Mouse (Mus musculus): Measurements from ENCODE around the gene Mndal. TPM values are rescaled to one million over a fixed set of nuclear protein-coding genes. Genes with fewer than 3 reads are reported as not detected.
"Not testable (repeated sequence)": the region's sequence is repeated elsewhere in the genome, so short reads cannot be mapped to it uniquely, and the experiment has no call there.

Mndal gene
- polyA plus RNA-seq, 1 experiment, result 20.9 TPM

GRCm38 (mm10) chr1:173955071-173955796 lies 12.9 kb upstream of the Mndal start:
- Histone ChIP-seq H3K27me3 (ENCODE audit: control insufficient read depth, insufficient read depth, low read length) (no peaks in the 10 kb centered on the region), H3K36me3 (ENCODE audit: control insufficient read depth, insufficient read depth, low read length) (no peaks in the 10 kb centered on the region), H3K4me1 (ENCODE audit: control insufficient read depth, insufficient read depth, insufficient read length) (no peaks in the 10 kb centered on the region), H3K27ac (ENCODE audit: insufficient read depth, low read length) (no peak overlapping the region), H3K4me3 (ENCODE audit: extremely low read depth, insufficient read depth, insufficient read length) (no peak overlapping the region)
- TF ChIP-seq CTCF (IDR thresholded peaks at IDR 0.05; ENCODE audit: extremely low read depth, insufficient read depth, insufficient read length, insufficient replicate concordance) (no peak), POLR2A (IDR thresholded peaks at IDR 0.05; ENCODE audit: low read depth, low read length) (no peak)
- DNase-seq (ENCODE audit: low read depth in 1 of 2, low spot score in 2 of 2), result no peak
- 90% methylated on average over 2 of the region's 2 CpGs for WGBS

- Histone ChIP-seq H3K27ac (ENCODE audit: insufficient read depth, low read length) (no peak overlapping the region), H3K4me3 (ENCODE audit: extremely low read depth, insufficient read depth, insufficient read length) (no peak overlapping the region), H3K4me1 (ENCODE audit: control insufficient read depth, insufficient read depth, insufficient read length) (peaks cover 4% of the 10 kb centered on the region; the same call in 1 of the 2 replicates), H3K27me3 (ENCODE audit: control insufficient read depth, insufficient read depth, low read length) (no peaks in the 10 kb centered on the region), H3K36me3 (ENCODE audit: control insufficient read depth, insufficient read depth, low read length) (no peaks in the 10 kb centered on the region)
- no peak for DNase-seq (ENCODE audit: low read depth in 1 of 2, low spot score in 2 of 2)
- WGBS, result 71% methylated on average over 1 of the region's 1 CpGs
- no peak for TF ChIP-seq POLR2A (IDR thresholded peaks at IDR 0.05; ENCODE audit: low read depth, low read length)
- no peak for TF ChIP-seq CTCF (IDR thresholded peaks at IDR 0.05; ENCODE audit: extremely low read depth, insufficient read depth, insufficient read length, insufficient replicate concordance)
Measured at GRCm38 (mm10) chr1:173953563-173953962, 11.3 kb upstream of the Mndal start.

GRCm38 (mm10) chr1:173949044-173949443 lies 6.8 kb upstream of the Mndal start:
- H3K27ac ChIP-seq (ENCODE audit: insufficient read depth, low read length); H3K27me3 ChIP-seq (ENCODE audit: control insufficient read depth, insufficient read depth, low read length); H3K4me3 ChIP-seq (ENCODE audit: extremely low read depth, insufficient read depth, insufficient read length); H3K36me3 ChIP-seq (ENCODE audit: control insufficient read depth, insufficient read depth, low read length); H3K4me1 ChIP-seq (ENCODE audit: control insufficient read depth, insufficient read depth, insufficient read length): not testable (repeated sequence)
- WGBS, result 9% methylated on average over 2 of the region's 2 CpGs
- peak; percentile 17 to 29 for DNase-seq (ENCODE audit: low read depth in 1 of 2, low spot score in 2 of 2)

GRCm38 (mm10) chr1:173942780-173943066 lies 432 bp upstream of the Mndal start:
- not testable (repeated sequence) for H3K36me3 ChIP-seq (ENCODE audit: control insufficient read depth, insufficient read depth, low read length); H3K4me1 ChIP-seq (ENCODE audit: control insufficient read depth, insufficient read depth, insufficient read length); H3K27me3 ChIP-seq (ENCODE audit: control insufficient read depth, insufficient read depth, low read length); DNase-seq (ENCODE audit: low read depth in 1 of 2, low spot score in 2 of 2)
- Histone ChIP-seq H3K4me3 (ENCODE audit: extremely low read depth, insufficient read depth, insufficient read length) (peak overlapping the region; percentile 3), H3K27ac (ENCODE audit: insufficient read depth, low read length) (peak overlapping the region; percentile 71)

GRCm38 (mm10) chr1:173941522-173941921 lies 769 bp downstream of the Mndal start:
- H3K36me3 ChIP-seq (ENCODE audit: control insufficient read depth, insufficient read depth, low read length); DNase-seq (ENCODE audit: low read depth in 1 of 2, low spot score in 2 of 2); H3K4me1 ChIP-seq (ENCODE audit: control insufficient read depth, insufficient read depth, insufficient read length); H3K27me3 ChIP-seq (ENCODE audit: control insufficient read depth, insufficient read depth, low read length): not testable (repeated sequence)
- Histone ChIP-seq H3K27ac (ENCODE audit: insufficient read depth, low read length) (peak overlapping the region; percentile 83), H3K4me3 (ENCODE audit: extremely low read depth, insufficient read depth, insufficient read length) (peak overlapping the region; percentile 56)
- WGBS, result 0% methylated on average over 2 of the region's 2 CpGs

- H3K36me3 ChIP-seq (ENCODE audit: control insufficient read depth, insufficient read depth, low read length); H3K4me1 ChIP-seq (ENCODE audit: control insufficient read depth, insufficient read depth, insufficient read length); H3K27me3 ChIP-seq (ENCODE audit: control insufficient read depth, insufficient read depth, low read length); H3K27ac ChIP-seq (ENCODE audit: insufficient read depth, low read length); H3K4me3 ChIP-seq (ENCODE audit: extremely low read depth, insufficient read depth, insufficient read length); DNase-seq (ENCODE audit: low read depth in 1 of 2, low spot score in 2 of 2): not testable (repeated sequence)
- 81% methylated on average over 3 of the region's 3 CpGs for WGBS
Measured at GRCm38 (mm10) chr1:173919279-173919678, 23.0 kb downstream of the Mndal start.

- DNase-seq (ENCODE audit: low read depth in 1 of 2, low spot score in 2 of 2), result no peak
- no peaks in the 10 kb centered on the region for H3K27me3 ChIP-seq (ENCODE audit: control insufficient read depth, insufficient read depth, low read length)
- 80% methylated on average over 2 of the region's 2 CpGs for WGBS
- TF ChIP-seq CTCF (IDR thresholded peaks at IDR 0.05; ENCODE audit: extremely low read depth, insufficient read depth, insufficient read length, insufficient replicate concordance) (no peak), POLR2A (IDR thresholded peaks at IDR 0.05; ENCODE audit: low read depth, low read length) (no peak)
- H3K4me3 ChIP-seq (ENCODE audit: extremely low read depth, insufficient read depth, insufficient read length), result no peak overlapping the region
- no peaks in the 10 kb centered on the region for H3K36me3 ChIP-seq (ENCODE audit: control insufficient read depth, insufficient read depth, low read length)
- H3K4me1 ChIP-seq (ENCODE audit: control insufficient read depth, insufficient read depth, insufficient read length), result no peaks in the 10 kb centered on the region
- no peak overlapping the region for H3K27ac ChIP-seq (ENCODE audit: insufficient read depth, low read length)
Measured at GRCm38 (mm10) chr1:173914559-173914958, 27.7 kb downstream of the Mndal start.

GRCm38 (mm10) chr1:173913256-173913791 lies 29.0 kb downstream of the Mndal start:
- H3K36me3 ChIP-seq (ENCODE audit: control insufficient read depth, insufficient read depth, low read length); H3K4me3 ChIP-seq (ENCODE audit: extremely low read depth, insufficient read depth, insufficient read length); DNase-seq (ENCODE audit: low read depth in 1 of 2, low spot score in 2 of 2); H3K4me1 ChIP-seq (ENCODE audit: control insufficient read depth, insufficient read depth, insufficient read length); H3K27me3 ChIP-seq (ENCODE audit: control insufficient read depth, insufficient read depth, low read length); H3K27ac ChIP-seq (ENCODE audit: insufficient read depth, low read length): not testable (repeated sequence)

- 59% methylated on average over 6 of the region's 6 CpGs for WGBS
- not testable (repeated sequence) for H3K4me3 ChIP-seq (ENCODE audit: extremely low read depth, insufficient read depth, insufficient read length); H3K27me3 ChIP-seq (ENCODE audit: control insufficient read depth, insufficient read depth, low read length); H3K27ac ChIP-seq (ENCODE audit: insufficient read depth, low read length); DNase-seq (ENCODE audit: low read depth in 1 of 2, low spot score in 2 of 2); H3K36me3 ChIP-seq (ENCODE audit: control insufficient read depth, insufficient read depth, low read length); H3K4me1 ChIP-seq (ENCODE audit: control insufficient read depth, insufficient read depth, insufficient read length)
Measured at GRCm38 (mm10) chr1:173912548-173913255, 29.6 kb downstream of the Mndal start, which contains the start of gene Ifi211. Ifi211 (minus strand) TSS chr1:173913046.

Measured in spleen, adult 2 months (tissue).